Mouse (Mus musculus) neutrophil, adult 83 days (primary cell): ENCODE measurements around the gene Ppp4r1. TPM values are rescaled to one million over a fixed set of nuclear protein-coding genes. Genes with fewer than 3 reads are reported as not detected.

Experiments
- total RNA-seq, 2 experiments: library from RNA; stranded (reverse); gene quantifications; one replicate each; pipeline ENCODE4 v1.2.4; 2023

The Ppp4r1 gene
- 100 to 1,000 TPM; 120 to 134 TPM for total RNA-seq

GRCm38 (mm10) chr17:65782551-65783141 lies at the start of gene Ppp4r1:
Gene Ppp4r1, plus strand, starts transcription at chr17:65782573.

GRCm38 (mm10) chr17:65771951-65772934 lies 10.1 kb upstream of the Ppp4r1 start, which contains the start of gene Rab31:
Gene Rab31, minus strand, starts transcription at chr17:65772752.

GRCm38 (mm10) chr17:65885697-65886529 lies 103.5 kb downstream of the Ppp4r1 start, which contains the start of gene Ralbp1:
Gene Ralbp1, minus strand, starts transcription at chr17:65885798.

Other genes with a start within 250 kb of the Ppp4r1 start
- gene Tmem232, start 241.8 kb upstream of the Ppp4r1 start, total RNA-seq = not detected
- 10 to 100 TPM; 83.7 to 85.8 TPM for gene Vapa, start 169.0 kb upstream of the Ppp4r1 start, total RNA-seq
- gene Txndc2, start 140.4 kb upstream of the Ppp4r1 start, total RNA-seq = under 1 TPM; 0.24 to 0.66 TPM
- 10 to 100 TPM; 68.8 to 81.1 TPM for gene Rab31, start 9.8 kb upstream of the Ppp4r1 start, total RNA-seq
- gene Ralbp1, start 103.2 kb downstream of the Ppp4r1 start, total RNA-seq = 10 to 100 TPM; 63.7 to 74.5 TPM
- 10 to 100 TPM in 1 of 2 experiments, 1 to 10 TPM in 1; 8.9 to 11.9 TPM for gene Twsg1, start 168.7 kb downstream of the Ppp4r1 start, total RNA-seq